Mouse (Mus musculus) myocyte (in vitro differentiated cells): Measurements from ENCODE around the gene Sytl3.
"Not testable (repeated sequence)": the region's sequence is repeated elsewhere in the genome, so short reads cannot be mapped to it uniquely, and the experiment has no call there.

Source experiments
- POLR2A ChIP-seq: IDR thresholded peaks from one replicate; pipeline ENCODE4 v1.6.1; 2011; ENCODE audit warnings: low read depth, mild to moderate bottlenecking, control low read depth, moderate library complexity; ENCODE audit not compliant: insufficient read length
- POLR2AphosphoS2 ChIP-seq: IDR thresholded peaks from one replicate; pipeline ENCODE4 v1.6.1; 2011; ENCODE audit warnings: low read depth, control low read depth; ENCODE audit not compliant: insufficient read length
- USF1 ChIP-seq: IDR thresholded peaks from one replicate; pipeline ENCODE4 v1.6.1; 2011; ENCODE audit warnings: low read depth, mild to moderate bottlenecking, control low read depth, moderate library complexity

DNA sequence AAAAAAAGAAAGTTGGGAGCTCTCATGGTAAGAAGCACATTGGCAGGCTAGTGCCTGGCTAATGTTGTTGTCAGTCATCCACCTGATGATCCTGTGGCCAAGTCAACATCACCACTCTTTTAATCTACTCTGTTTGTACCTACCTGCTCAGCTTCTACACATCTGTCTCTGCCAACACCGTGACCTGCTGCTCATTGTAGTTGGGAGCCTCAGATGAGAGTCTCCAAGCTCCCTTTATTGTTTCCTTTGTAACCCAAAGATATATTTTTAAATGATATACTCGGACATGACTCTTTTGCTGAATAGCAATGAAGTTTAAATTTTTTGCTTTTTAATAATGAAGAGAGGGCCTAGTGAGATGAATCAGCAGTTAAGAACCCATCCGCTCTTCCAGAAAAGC, 2.4 kb upstream of the Sytl3 start:
- TF ChIP-seq POLR2AphosphoS2, POLR2A, USF1: not testable (repeated sequence)
